Mouse (Mus musculus) neural tube, embryonic 12.5 days (tissue): ENCODE measurements around the gene Coa7. TPM values are rescaled to one million over a fixed set of nuclear protein-coding genes. Genes with fewer than 3 reads are reported as not detected.
A peak's percentile ranks its signal among the peaks of the same experiment; 100 is the strongest.

ENCODE experiments used
- ATAC-seq: fragments of 200-750 bp; cut with Nextera tagmentation; 2 replicates; pipeline ENCODE4 v1.8.0; 2017; ENCODE audit warnings: low read depth, mild to moderate bottlenecking, moderate TSS enrichment, moderate library complexity; ENCODE audit not compliant: low FRiP score
- H3K27ac ChIP-seq: fragments of 300-500 bp; sonication (generic); 2 replicates; pipeline ENCODE4 v1.5.1; 2016
- H3K27me3 ChIP-seq: fragments of 300-500 bp; sonication (generic); replicated peaks from 2 replicates; pipeline ENCODE4 v1.6.1; 2016; ENCODE audit warnings: mild to moderate bottlenecking
- H3K36me3 ChIP-seq: fragments of 300-500 bp; sonication (generic); 2 replicates; pipeline ENCODE4 v1.6.1; 2016; ENCODE audit warnings: mild to moderate bottlenecking
- H3K4me1 ChIP-seq: fragments of 300-500 bp; sonication (generic); 2 replicates; pipeline ENCODE4 v1.6.1; 2016
- H3K4me2 ChIP-seq: fragments of 300-500 bp; sonication (generic); replicated peaks from 2 replicates; pipeline ENCODE4 v1.6.1; 2016; ENCODE audit warnings: mild to moderate bottlenecking
- H3K4me3 ChIP-seq: fragments of 300-500 bp; sonication (generic); 2 replicates; pipeline ENCODE4 v1.5.1; 2016
- H3K9ac ChIP-seq: fragments of 300-500 bp; sonication (generic); 2 replicates; pipeline ENCODE4 v1.6.1; 2016; ENCODE audit warnings: mild to moderate bottlenecking
- H3K9me3 ChIP-seq: fragments of 300-500 bp; sonication (generic); 2 replicates; pipeline ENCODE4 v1.6.1; 2016; ENCODE audit warnings: mild to moderate bottlenecking
- WGBS: fragments of 180-500 bp; shearing (Covaris S2); methylation state at CpG from one replicate; pipeline ENCODE4 v1.1.7; 2016; 5-methylcytosine and 5-hydroxymethylcytosine counted together
- polyA plus RNA-seq: library from polyadenylated mRNA; unstranded; fragments of >200 nt; fragmentation: Nextera tagmentation; extraction: Ambion mirVana; gene quantifications from 2 replicates; pipeline ENCODE4 v1.2.1, GENCODE M21; 2016

The Coa7 gene
- 52.5 and 54.8 TPM in 2 replicates for polyA plus RNA-seq

DNA sequence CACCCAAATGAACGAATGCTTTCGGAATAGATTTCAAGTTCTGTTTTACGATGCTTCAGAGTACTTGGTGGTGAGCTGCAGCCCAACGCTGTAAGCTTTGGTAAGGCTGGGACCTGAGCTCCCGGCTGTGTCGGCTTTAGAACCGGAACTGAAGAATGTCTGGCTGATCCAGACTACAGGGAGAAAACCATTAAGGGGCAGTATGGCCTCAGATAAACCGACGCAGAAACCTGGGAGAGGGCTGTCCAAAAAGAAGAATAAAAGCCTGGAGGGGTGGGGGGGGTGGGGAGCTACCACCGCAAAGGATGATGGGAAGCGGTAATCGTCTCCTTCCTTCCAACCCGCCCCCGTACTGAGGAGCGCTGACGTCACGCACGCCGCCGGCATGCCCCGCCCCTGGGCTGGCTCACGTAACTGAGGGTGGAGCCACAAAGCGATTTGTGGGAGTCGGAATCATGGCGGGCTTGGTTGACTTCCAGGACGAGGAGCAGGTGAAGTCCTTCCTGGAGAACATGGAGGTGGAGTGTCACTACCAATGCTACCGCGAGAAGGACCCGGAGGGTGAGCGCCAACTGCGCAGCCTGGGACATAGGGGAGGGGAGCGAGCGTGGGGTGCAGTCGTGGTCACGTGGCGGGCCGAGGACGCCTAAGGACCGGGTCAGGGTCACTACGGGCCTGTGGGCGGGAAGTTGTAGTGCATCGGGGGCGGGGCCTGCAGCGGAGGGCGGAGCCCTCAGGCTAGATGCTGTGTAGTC lies at the start of gene Coa7:
Coa7 (plus strand) TSS at position 411 of the 755 bp plus-strand sequence.
- peak; percentile 95 for ATAC-seq
- Histone ChIP-seq H3K4me2 (peak within 1 kb of the TSS; percentile 62), H3K9me3 (no peaks in the 10 kb centered on the region), H3K27ac (peak within 1 kb of the TSS; percentile 84), H3K4me1 (peaks cover 6% of the 10 kb centered on the region; the same call in 1 of the 2 replicates), H3K36me3 (peaks cover 7% of the 10 kb centered on the region), H3K9ac (peak within 1 kb of the TSS; percentile 53), H3K4me3 (peak within 1 kb of the TSS; percentile 68), H3K27me3 (no peaks in the 10 kb centered on the region)
- under 1% methylated on average over 44 of the region's 45 CpGs for WGBS

DNA sequence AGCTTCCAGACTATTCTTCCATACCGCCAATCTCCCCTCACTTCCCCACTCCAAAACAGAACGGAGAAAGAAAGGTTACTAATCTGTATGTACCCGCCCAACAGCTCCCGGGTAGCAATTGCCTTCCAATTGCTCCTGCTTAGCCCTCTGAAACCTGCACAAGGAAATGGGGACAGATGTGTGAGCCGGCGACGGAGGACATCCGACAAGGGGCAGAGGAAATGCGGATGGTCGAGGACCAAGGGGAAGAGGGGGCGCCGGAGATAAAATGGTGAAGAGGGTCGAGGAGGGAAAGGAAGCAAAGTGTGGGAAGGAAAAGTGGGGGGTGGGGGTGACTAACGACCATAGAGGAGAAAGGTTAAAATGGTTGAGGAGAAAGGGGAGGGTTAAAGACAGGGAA lies 27.7 kb upstream of the Coa7 start:
- no peak; the same call in 1 of the 2 replicates for ATAC-seq
- Histone ChIP-seq H3K36me3 (no peaks in the 10 kb centered on the region), H3K9ac (peak overlapping the region; percentile 90), H3K27ac (peak overlapping the region; percentile 80; the same call in 1 of the 2 replicates), H3K27me3 (no peaks in the 10 kb centered on the region), H3K4me3 (peak overlapping the region; percentile 85), H3K9me3 (no peaks in the 10 kb centered on the region), H3K4me2 (peak overlapping the region; percentile 69), H3K4me1 (peaks cover 18% of the 10 kb centered on the region)
- 2% methylated on average over 14 of the region's 14 CpGs for WGBS

DNA sequence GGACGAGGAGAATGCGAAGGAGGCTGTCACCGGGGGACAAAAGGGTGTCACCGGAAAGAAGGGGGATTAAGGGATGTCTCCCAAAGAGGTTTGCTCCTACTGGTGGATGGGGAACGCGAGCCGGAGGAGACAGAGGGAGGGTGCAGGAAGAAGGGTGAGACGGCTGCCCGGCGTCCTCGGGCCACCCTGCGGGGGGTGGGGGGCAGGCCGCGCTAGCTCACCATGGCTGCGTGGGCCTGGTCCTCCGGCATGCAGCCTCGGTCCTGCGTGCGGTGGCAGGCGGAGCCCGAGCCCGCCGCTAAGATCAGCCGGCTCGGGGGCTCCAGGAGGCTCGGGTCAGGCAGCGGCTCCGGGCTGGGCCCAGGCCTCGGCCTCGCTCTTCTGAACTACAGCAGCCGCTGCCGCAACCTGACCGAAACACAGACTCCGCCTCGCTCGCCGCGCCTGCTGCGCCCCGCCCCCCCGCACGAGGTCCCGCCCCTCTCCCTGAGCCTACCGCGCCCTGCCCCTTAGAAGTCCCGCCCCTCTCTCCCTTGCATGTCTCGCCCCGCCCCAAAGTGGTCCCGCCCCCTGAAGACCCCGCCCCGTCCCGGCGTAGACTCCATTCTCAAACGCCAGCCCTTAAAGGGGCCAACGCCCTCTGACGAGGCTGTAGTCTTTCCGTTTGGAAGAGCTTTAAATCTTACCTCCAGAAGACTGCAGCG lies 27.1 kb upstream of the Coa7 start, which contains the start of gene Zyg11b:
Zyg11b (minus strand) TSS at position 427 of the 704 bp plus-strand sequence.
- H3K9me3 ChIP-seq, result no peaks in the 10 kb centered on the region
- H3K9ac ChIP-seq, result peak within 1 kb of the TSS; percentile 90
- no peaks in the 10 kb centered on the region for H3K27me3 ChIP-seq
- WGBS, result under 1% methylated on average over 56 of the region's 58 CpGs
- H3K4me3 ChIP-seq, result peak within 1 kb of the TSS; percentile 85
- peaks cover 18% of the 10 kb centered on the region for H3K4me1 ChIP-seq
- peak within 1 kb of the TSS; percentile 69 for H3K4me2 ChIP-seq
- ATAC-seq, result peak; percentile 95
- H3K27ac ChIP-seq, result peak within 1 kb of the TSS; percentile 80
- H3K36me3 ChIP-seq, result no peaks in the 10 kb centered on the region

DNA sequence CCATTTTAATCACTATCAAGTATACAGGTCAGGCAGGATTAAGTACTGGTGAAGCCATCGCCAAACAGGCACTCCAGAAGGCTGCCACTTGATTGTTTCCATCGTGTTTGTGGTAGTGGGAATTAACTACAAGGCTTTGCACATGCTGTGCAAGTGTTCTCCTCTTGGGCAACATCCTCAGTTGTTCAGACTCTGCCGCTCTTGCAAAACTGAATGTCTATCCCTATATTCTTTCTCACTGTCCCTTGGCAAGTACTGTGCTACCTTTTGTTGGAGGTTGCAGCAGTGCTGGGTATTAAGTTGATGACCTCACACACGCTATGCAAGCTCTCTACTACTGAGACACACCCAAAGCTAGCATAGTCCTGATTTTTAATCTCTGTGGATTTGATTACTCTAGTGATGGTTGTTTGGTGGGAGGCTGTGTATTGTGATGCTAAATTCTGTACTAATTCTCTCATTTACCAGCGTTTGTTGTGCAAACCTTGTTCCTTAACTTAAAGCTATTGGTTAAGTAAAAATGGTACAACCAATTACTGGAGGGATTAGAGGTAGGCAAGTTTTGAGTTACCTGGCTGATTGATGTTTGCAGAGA lies 25.5 kb upstream of the Coa7 start:
- ATAC-seq, result no peak
- WGBS, result 83% methylated on average over 5 of the region's 5 CpGs

DNA sequence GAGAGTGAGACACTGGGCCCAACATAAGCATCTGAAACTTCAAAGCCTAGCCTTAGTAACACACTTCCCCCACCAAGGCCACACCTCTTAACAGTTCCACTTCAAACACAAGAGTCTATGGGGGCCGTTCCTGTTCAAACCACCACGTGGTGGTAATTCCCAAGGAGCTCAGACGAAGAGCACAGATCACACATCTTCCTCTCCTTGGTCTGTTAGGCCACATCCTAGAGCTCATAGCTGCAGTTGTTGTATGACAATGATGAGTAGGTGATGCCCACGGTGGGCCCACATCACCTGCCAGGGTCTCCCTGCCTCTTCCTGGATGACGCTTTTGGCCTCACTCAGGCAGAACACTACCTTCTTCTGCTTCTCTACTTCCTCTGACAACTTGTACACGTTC lies 17.2 kb upstream of the Coa7 start:
- no peak overlapping the region for H3K27ac ChIP-seq
- 77% methylated on average over 6 of the region's 6 CpGs for WGBS
- no peaks in the 10 kb centered on the region for H3K36me3 ChIP-seq
- no peaks in the 10 kb centered on the region for H3K4me1 ChIP-seq
- no peaks in the 10 kb centered on the region for H3K9me3 ChIP-seq
- no peak for ATAC-seq
- no peak overlapping the region for H3K4me3 ChIP-seq
- no peak overlapping the region for H3K4me2 ChIP-seq
- H3K9ac ChIP-seq, result no peak overlapping the region
- H3K27me3 ChIP-seq, result no peaks in the 10 kb centered on the region

More for the DNA sequence above, 25.5 kb upstream of the Coa7 start:
- no peak overlapping the region for H3K9ac ChIP-seq
- no peaks in the 10 kb centered on the region for H3K9me3 ChIP-seq
- H3K4me2 ChIP-seq, result no peak overlapping the region
- no peak overlapping the region for H3K27ac ChIP-seq
- H3K4me1 ChIP-seq, result peaks cover 18% of the 10 kb centered on the region
- H3K36me3 ChIP-seq, result no peaks in the 10 kb centered on the region
- H3K4me3 ChIP-seq, result no peak overlapping the region
- no peaks in the 10 kb centered on the region for H3K27me3 ChIP-seq

DNA sequence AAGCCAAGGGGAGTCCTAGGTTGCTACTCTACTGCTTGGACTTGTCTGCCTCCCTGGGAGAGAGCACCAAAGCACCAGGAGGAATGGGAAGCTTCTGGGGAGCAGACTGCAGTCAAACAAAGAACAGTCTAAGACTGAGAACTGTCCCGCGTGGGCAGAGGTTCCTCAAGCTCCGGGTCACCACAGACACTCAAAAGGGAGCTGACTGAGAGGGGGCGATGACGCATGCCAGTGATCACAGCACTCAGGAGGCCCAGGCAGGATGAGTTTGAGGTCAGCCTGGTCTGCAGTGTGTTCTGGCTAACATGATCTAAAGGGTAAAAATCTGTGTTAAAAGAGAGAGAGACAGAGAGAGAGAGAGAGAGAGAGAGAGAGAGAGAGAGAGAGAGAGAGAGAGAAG lies 13.9 kb upstream of the Coa7 start:
- Histone ChIP-seq H3K4me1 (no peaks in the 10 kb centered on the region), H3K27me3 (no peaks in the 10 kb centered on the region), H3K4me2 (no peak overlapping the region), H3K4me3 (no peak overlapping the region), H3K9ac (no peak overlapping the region), H3K9me3 (no peaks in the 10 kb centered on the region), H3K36me3 (no peaks in the 10 kb centered on the region), H3K27ac (no peak overlapping the region)
- 80% methylated on average over 5 of the region's 5 CpGs for WGBS
- ATAC-seq, result no peak

DNA sequence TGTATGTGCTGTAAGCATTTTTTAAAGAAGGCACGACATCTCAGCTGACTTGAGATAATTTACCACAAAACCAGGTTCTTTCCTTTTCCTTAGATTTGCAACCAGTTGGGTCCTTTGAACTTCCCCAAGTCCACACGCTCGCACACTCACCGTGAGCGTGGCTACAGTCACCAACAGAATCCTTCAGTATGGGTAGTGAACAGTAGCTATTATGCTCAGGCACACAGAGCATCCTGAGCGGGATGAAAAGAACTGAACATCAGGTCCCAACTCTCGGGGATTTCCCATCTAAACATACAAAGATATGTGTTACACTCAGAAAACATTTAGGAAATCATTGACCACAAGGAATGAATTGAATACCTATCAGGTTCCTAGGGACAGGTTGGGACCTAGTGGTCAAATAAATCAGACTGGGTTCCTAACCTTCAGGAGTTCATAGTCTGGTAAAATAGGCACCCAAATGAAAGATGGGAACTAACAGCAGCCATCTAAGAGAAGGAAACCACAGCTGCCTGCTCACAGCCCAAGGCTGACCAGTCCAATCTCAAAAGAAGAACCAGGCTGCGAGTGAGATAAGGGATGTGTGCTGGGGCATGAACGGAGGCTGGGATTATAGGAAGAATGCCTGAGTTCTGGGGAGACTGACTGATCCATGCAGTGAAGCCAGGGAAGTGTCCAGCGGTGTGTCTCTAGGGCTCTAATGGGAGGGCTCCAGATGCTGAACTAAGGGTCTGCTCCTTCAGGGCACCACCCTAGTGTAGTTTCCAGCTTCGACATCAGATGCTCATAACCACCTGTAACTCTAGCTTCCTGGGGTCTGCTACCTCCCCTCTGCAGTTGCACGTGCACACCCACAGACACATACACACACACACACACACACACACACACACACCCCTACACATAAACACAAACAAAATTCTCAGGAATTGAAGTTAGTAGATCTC lies 10.0 kb upstream of the Coa7 start:
- Histone ChIP-seq H3K36me3 (no peaks in the 10 kb centered on the region), H3K9ac (no peak overlapping the region), H3K9me3 (no peaks in the 10 kb centered on the region), H3K4me2 (no peak overlapping the region), H3K4me3 (no peak overlapping the region), H3K27ac (no peak overlapping the region), H3K4me1 (no peaks in the 10 kb centered on the region), H3K27me3 (no peaks in the 10 kb centered on the region)
- 90% methylated on average over 12 of the region's 12 CpGs for WGBS
- ATAC-seq, result no peak

DNA sequence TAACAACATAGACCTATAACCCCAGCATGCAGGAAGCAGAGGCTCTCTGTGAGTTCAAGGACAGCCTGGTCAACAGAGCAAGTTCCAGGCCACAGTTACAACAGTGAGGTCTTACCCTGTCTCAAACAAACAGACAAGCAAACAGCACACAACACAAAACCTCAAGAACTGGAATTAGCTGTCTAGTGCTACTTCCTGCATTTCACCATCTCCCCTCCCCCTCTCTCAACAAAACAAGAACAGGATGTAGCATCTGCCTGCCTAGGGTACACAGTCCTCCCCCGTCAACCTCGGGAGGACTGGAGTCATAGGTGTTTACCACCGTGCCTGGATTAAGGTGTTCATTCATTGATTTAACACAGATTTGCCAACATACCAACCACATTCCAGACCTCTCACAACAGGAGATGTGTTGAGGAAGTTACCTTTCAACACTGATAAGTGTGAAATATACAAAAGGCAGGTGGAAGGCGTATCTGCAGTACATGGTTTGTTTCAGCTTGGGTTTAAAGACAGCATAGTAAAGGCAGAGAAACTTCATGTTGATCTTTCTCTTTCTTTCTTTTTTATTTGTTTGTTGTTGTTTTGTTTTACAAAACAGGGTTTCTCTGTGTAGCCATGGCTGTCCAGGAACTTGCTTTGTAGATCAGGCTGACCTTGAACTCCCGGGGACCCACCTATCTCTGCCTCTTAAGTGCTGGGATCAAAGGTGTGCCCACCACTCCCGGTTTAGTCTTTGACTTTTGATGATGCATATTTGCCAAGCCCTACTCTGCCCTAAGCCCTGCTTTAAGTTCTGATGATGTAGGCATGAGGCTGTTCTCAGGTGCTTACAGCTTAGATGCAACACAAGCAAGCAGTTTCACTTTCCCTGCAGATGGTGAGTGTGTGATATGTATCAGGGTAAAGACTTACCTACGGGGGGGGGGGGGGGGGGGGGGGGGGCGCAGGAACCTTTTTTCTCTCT lies 9.0 kb upstream of the Coa7 start:
- Histone ChIP-seq H3K27ac (no peak overlapping the region), H3K9me3 (no peaks in the 10 kb centered on the region), H3K9ac (no peak overlapping the region), H3K4me1 (no peaks in the 10 kb centered on the region), H3K27me3 (no peaks in the 10 kb centered on the region), H3K4me3 (no peak overlapping the region), H3K4me2 (no peak overlapping the region), H3K36me3 (no peaks in the 10 kb centered on the region)
- 75% methylated on average over 8 of the region's 8 CpGs for WGBS
- ATAC-seq, result no peak

DNA sequence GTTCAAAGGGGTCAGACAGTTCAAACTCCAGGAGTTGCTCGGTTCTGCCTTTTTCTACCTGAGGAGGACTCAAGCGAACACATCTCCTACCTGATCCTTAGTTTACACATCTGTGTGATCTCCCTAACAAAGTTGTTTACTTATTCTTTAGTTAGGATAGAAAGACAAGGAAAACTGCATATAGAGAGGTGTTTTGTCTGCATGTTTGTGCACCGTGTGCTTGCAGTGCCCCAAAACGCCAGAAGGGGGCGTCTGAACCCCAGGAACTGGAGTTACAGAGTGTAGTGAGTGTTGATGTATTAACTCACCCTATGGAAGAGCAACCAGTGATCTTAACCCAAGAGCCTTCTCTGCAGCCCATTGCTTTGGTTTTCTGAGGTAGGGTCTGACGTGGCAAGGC lies 8.2 kb upstream of the Coa7 start:
- WGBS, result 81% methylated on average over 6 of the region's 6 CpGs
- Histone ChIP-seq H3K9me3 (no peaks in the 10 kb centered on the region), H3K4me2 (no peak overlapping the region), H3K4me3 (no peak overlapping the region), H3K27ac (no peak overlapping the region), H3K36me3 (no peaks in the 10 kb centered on the region), H3K4me1 (no peaks in the 10 kb centered on the region), H3K27me3 (no peaks in the 10 kb centered on the region), H3K9ac (no peak overlapping the region)
- ATAC-seq, result no peak

DNA sequence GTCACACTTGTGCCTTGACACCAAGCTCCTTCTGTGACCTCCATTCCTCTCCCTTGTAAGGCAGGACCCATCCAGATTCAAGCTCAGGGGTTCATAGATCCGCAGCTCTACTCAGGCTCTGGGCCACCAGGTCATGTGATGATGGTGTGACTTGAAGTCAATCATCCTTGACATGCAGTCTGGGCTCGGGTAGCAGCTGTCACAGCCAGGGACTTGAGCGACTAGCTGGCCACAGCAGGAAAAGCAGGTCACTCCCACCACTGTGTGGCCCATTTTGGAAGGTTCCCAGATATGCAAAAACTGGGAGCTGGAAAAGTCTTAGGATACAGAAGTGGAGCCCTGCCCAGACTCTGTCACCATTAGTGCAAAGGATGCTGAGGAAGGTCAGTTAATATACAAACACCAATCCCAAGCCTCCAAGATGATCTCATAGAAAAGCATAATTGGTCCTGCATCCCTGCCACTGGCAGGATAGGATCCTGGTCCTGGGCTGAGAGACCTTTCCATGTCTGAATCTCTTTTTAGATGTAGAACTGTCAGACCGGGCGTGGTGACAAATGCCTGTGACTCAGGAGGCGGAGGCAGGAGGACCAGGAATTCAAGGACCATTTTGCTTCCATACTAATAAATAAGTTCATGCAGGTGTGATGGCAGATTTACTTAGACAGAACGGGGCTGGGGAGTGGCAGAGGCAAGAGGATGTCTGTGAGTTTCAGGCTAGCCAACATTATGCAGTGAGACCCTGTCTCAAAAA lies 7.1 kb upstream of the Coa7 start:
- Histone ChIP-seq H3K9ac (no peak overlapping the region), H3K27me3 (no peaks in the 10 kb centered on the region), H3K4me2 (no peak overlapping the region), H3K4me1 (no peaks in the 10 kb centered on the region), H3K36me3 (no peaks in the 10 kb centered on the region), H3K27ac (no peak overlapping the region), H3K4me3 (no peak overlapping the region), H3K9me3 (no peaks in the 10 kb centered on the region)
- 83% methylated on average over 7 of the region's 7 CpGs for WGBS
- no peak for ATAC-seq
